Mouse (Mus musculus): ENCODE measurements at regions not wholly inside any gene's neighbourhood (a gene's known extent, or its start where the extent isn't known, plus 50 kb on each side); places are given as distances from the start of the nearest gene placed in this dataset.

GRCm38 (mm10) chr1:101113266-101113849 is 1340.8 kb downstream of the Cntnap5b start:
- 93% methylated on average over 2 of the region's 2 CpGs for WGBS
- H3K4me1 ChIP-seq (replicated peaks; ENCODE audit: control insufficient read depth, insufficient read depth, low read length): no peaks in the 10 kb centered on the region
- H3K4me3 ChIP-seq (ENCODE audit: low read length): no peak overlapping the region
- ATAC-seq (ENCODE audit: low read depth): no peak
- H3K27me3 ChIP-seq (ENCODE audit: control insufficient read depth, insufficient read depth, low read depth, low read length): no peaks in the 10 kb centered on the region
- no peak overlapping the region for H3K9ac ChIP-seq (ENCODE audit: low read length)
- no peak overlapping the region for H3K27ac ChIP-seq (ENCODE audit: low read length)
- no peak overlapping the region for H3K4me2 ChIP-seq (ENCODE audit: low read depth, low read length)
- no peaks in the 10 kb centered on the region for H3K36me3 ChIP-seq (ENCODE audit: control insufficient read depth, insufficient read depth, low read length)
- H3K9me3 ChIP-seq (ENCODE audit: control insufficient read depth, low read length): no peaks in the 10 kb centered on the region

- ATAC-seq (ENCODE audit: low read depth): no peak
- Histone ChIP-seq H3K36me3 (ENCODE audit: control insufficient read depth, insufficient read depth, low read length) (no peaks in the 10 kb centered on the region), H3K4me2 (ENCODE audit: low read depth, low read length) (no peak overlapping the region), H3K27ac (ENCODE audit: low read length) (no peak overlapping the region), H3K9me3 (ENCODE audit: control insufficient read depth, low read length) (no peaks in the 10 kb centered on the region), H3K9ac (ENCODE audit: low read length) (no peak overlapping the region), H3K4me3 (ENCODE audit: low read length) (no peak overlapping the region), H3K4me1 (replicated peaks; ENCODE audit: control insufficient read depth, insufficient read depth, low read length) (no peaks in the 10 kb centered on the region), H3K27me3 (ENCODE audit: control insufficient read depth, insufficient read depth, low read depth, low read length) (no peaks in the 10 kb centered on the region)
- 90% methylated on average over 2 of the region's 2 CpGs for WGBS
Observed at GRCm38 (mm10) chr1:101122091-101122825, 1349.7 kb downstream of the Cntnap5b start.

DNA sequence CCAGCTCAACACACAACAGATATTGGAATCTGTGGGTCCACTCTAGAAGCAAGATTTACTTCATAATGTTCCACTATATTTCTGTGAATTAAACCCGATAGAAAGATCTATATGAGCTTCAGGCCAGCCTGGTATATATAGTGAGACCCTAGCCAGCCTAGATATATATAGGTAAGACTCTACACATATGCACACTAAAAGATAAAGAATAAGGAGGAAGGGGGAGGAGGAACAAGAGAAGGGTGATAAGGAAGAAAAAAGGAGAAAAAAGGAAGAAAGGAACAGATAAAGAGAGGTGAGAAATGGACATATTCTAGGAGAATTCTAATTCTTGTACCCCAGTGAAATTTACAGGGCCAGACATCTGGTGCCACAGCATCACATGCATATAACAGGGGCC is 1354.7 kb downstream of the Cntnap5b start:
- 77% methylated on average over 1 of the region's 1 CpGs for WGBS
- no peaks in the 10 kb centered on the region; the same call in 1 of the 2 replicates for H3K9me3 ChIP-seq (ENCODE audit: control insufficient read depth, low read length)
- H3K4me1 ChIP-seq (replicated peaks; ENCODE audit: control insufficient read depth, insufficient read depth, low read length): no peaks in the 10 kb centered on the region
- H3K9ac ChIP-seq (ENCODE audit: low read length): no peak overlapping the region
- H3K4me2 ChIP-seq (ENCODE audit: low read depth, low read length): no peak overlapping the region
- no peak for ATAC-seq (ENCODE audit: low read depth)
- H3K27me3 ChIP-seq (ENCODE audit: control insufficient read depth, insufficient read depth, low read depth, low read length): no peaks in the 10 kb centered on the region
- no peaks in the 10 kb centered on the region for H3K36me3 ChIP-seq (ENCODE audit: control insufficient read depth, insufficient read depth, low read length)
- no peak overlapping the region for H3K4me3 ChIP-seq (ENCODE audit: low read length)
- H3K27ac ChIP-seq (ENCODE audit: low read length): no peak overlapping the region

- ATAC-seq (ENCODE audit: low read depth): peak; percentile 75
- H3K4me1 ChIP-seq (replicated peaks; ENCODE audit: control insufficient read depth, insufficient read depth, low read length): no peaks in the 10 kb centered on the region
- H3K27ac ChIP-seq (ENCODE audit: low read length): no peak overlapping the region
Observed at GRCm38 (mm10) chr1:101166666-101167065, 1394.1 kb downstream of the Cntnap5b start.

More at GRCm38 (mm10) chr1:101166666-101167065, 1394.1 kb downstream of the Cntnap5b start:
- H3K9me3 ChIP-seq (ENCODE audit: control insufficient read depth, low read length): no peaks in the 10 kb centered on the region
- no peak overlapping the region for H3K4me2 ChIP-seq (ENCODE audit: low read depth, low read length)
- no peak overlapping the region for H3K4me3 ChIP-seq (ENCODE audit: low read length)
- H3K9ac ChIP-seq (ENCODE audit: low read length): no peak overlapping the region
- no peaks in the 10 kb centered on the region for H3K27me3 ChIP-seq (ENCODE audit: control insufficient read depth, insufficient read depth, low read depth, low read length)
- 54% methylated on average over 2 of the region's 2 CpGs for WGBS
- H3K36me3 ChIP-seq (ENCODE audit: control insufficient read depth, insufficient read depth, low read length): no peaks in the 10 kb centered on the region
